Mouse (Mus musculus) heart, embryonic 12.5 days (tissue): ENCODE results near the gene Olfr539. TPM values are rescaled to one million over a fixed set of nuclear protein-coding genes. Genes with fewer than 3 reads are reported as not detected.

Experiments
- ATAC-seq: fragments of 200-750 bp; cut with Nextera tagmentation; 2 replicates; pipeline ENCODE4 v1.8.0; 2017; ENCODE audit warnings: moderate TSS enrichment, moderate library complexity; ENCODE audit not compliant: insufficient number of reproducible peaks, low FRiP score
- H3K27ac ChIP-seq: fragments of 300-500 bp; sonication (generic); 2 replicates; pipeline ENCODE4 v1.5.1; 2016; ENCODE audit warnings: mild to moderate bottlenecking, moderate library complexity; ENCODE audit not compliant: poor library complexity, severe bottlenecking
- H3K27me3 ChIP-seq: fragments of 300-500 bp; sonication (generic); replicated peaks from 2 replicates; pipeline ENCODE4 v1.6.1; 2016; ENCODE audit warnings: mild to moderate bottlenecking, moderate library complexity
- H3K36me3 ChIP-seq: fragments of 300-500 bp; sonication (generic); 2 replicates; pipeline ENCODE4 v1.6.1; 2016; ENCODE audit warnings: mild to moderate bottlenecking, moderate library complexity
- H3K4me1 ChIP-seq: fragments of 300-500 bp; sonication (generic); replicated peaks from 2 replicates; pipeline ENCODE4 v1.6.1; 2016; ENCODE audit warnings: mild to moderate bottlenecking
- H3K4me2 ChIP-seq: fragments of 300-500 bp; sonication (generic); 2 replicates; pipeline ENCODE4 v1.6.1; 2016; ENCODE audit warnings: mild to moderate bottlenecking, moderate library complexity
- H3K4me3 ChIP-seq: fragments of 300-500 bp; sonication (generic); 2 replicates; pipeline ENCODE4 v1.5.1; 2016; ENCODE audit warnings: mild to moderate bottlenecking
- H3K9ac ChIP-seq: fragments of 300-500 bp; sonication (generic); 2 replicates; pipeline ENCODE4 v1.6.1; 2016; ENCODE audit warnings: mild to moderate bottlenecking, moderate library complexity
- H3K9me3 ChIP-seq: fragments of 300-500 bp; sonication (generic); replicated peaks from 2 replicates; pipeline ENCODE4 v1.6.1; 2016; ENCODE audit warnings: mild to moderate bottlenecking, moderate library complexity
- WGBS: fragments of 180-500 bp; shearing (Covaris S2); methylation state at CpG from one replicate; pipeline ENCODE4 v1.1.7; 2016; 5-methylcytosine and 5-hydroxymethylcytosine counted together
- polyA plus RNA-seq: library from polyadenylated mRNA; unstranded; fragments of >200 nt; fragmentation: Nextera tagmentation; extraction: Ambion mirVana; gene quantifications from 2 replicates; pipeline ENCODE4 v1.2.1, GENCODE M21; 2016

Olfr539 gene
- polyA plus RNA-seq, 1 experiment from 2014 or later, result not detected

- Histone ChIP-seq H3K4me1 (no peaks in the 10 kb centered on the region), H3K36me3 (no peaks in the 10 kb centered on the region), H3K27me3 (no peaks in the 10 kb centered on the region), H3K27ac (no peak overlapping the region), H3K9me3 (no peaks in the 10 kb centered on the region), H3K4me3 (no peak overlapping the region), H3K9ac (no peak overlapping the region), H3K4me2 (no peak overlapping the region)
- WGBS, result 76% methylated on average over 7 of the region's 7 CpGs
- ATAC-seq, result no peak
Measured at GRCm38 (mm10) chr7:140717155-140718055, 57.7 kb downstream of the Olfr539 start.

GRCm38 (mm10) chr7:140721095-140721494 lies 61.4 kb downstream of the Olfr539 start:
- Histone ChIP-seq H3K9ac (no peak overlapping the region), H3K27me3 (no peaks in the 10 kb centered on the region), H3K4me1 (no peaks in the 10 kb centered on the region), H3K36me3 (no peaks in the 10 kb centered on the region), H3K4me3 (no peak overlapping the region), H3K27ac (no peak overlapping the region), H3K9me3 (peaks cover 2% of the 10 kb centered on the region; the same call in 1 of the 2 replicates), H3K4me2 (no peak overlapping the region)
- 74% methylated on average over 6 of the region's 6 CpGs for WGBS
- ATAC-seq, result no peak

DNA sequence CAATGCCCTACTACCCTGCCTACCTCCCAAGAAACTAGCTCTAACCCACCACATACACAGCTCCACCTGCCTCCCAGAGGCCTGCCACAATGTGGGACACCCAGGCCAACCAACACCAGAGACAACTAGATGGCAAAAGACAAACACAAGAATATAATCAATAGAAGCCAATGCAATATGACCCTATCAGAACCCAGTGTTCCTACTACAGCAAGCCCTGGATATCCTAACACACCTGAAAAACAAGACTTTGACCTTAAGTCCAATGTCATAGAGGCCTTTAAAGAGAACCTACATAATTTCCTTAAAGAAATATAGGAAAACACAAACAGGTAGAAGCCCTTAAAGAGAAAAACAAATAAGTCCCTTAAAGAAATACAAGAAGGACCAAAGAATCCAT lies 65.8 kb downstream of the Olfr539 start:
- Histone ChIP-seq H3K36me3 (no peaks in the 10 kb centered on the region), H3K4me1 (no peaks in the 10 kb centered on the region), H3K27ac (no peak overlapping the region), H3K9ac (no peak overlapping the region), H3K27me3 (no peaks in the 10 kb centered on the region), H3K9me3 (peaks cover 4% of the 10 kb centered on the region; the same call in 1 of the 2 replicates), H3K4me3 (no peak overlapping the region), H3K4me2 (no peak overlapping the region)
- no peak for ATAC-seq

Other genes with a start within 250 kb of the Olfr539 start
- not detected in 2 replicates for gene Olfr532, start 238.3 kb upstream of the Olfr539 start, polyA plus RNA-seq
- not detected in 2 replicates for gene Olfr533, start 196.6 kb upstream of the Olfr539 start, polyA plus RNA-seq
- not detected in 2 replicates for gene Olfr535, start 175.7 kb upstream of the Olfr539 start, polyA plus RNA-seq
- gene Olfr536, start 152.5 kb upstream of the Olfr539 start, polyA plus RNA-seq, result not detected in 2 replicates
- not detected in 2 replicates for gene Olfr538, start 92.0 kb upstream of the Olfr539 start, polyA plus RNA-seq
- 0.03 TPM in 1 of 2 replicates, not detected in the other for gene Olfr46, start 58.7 kb upstream of the Olfr539 start, polyA plus RNA-seq
- gene Olfr61, start 31.0 kb upstream of the Olfr539 start, polyA plus RNA-seq, result not detected in 2 replicates
- not detected in 2 replicates for gene Olfr53, start 13.5 kb upstream of the Olfr539 start, polyA plus RNA-seq
- gene Olfr45, start 22.0 kb downstream of the Olfr539 start, polyA plus RNA-seq, result not detected in 2 replicates
- not detected in 2 replicates for gene Olfr541, start 37.3 kb downstream of the Olfr539 start, polyA plus RNA-seq
- gene Cyp2e1, start 103.8 kb downstream of the Olfr539 start, polyA plus RNA-seq, result not detected in 2 replicates
- gene Syce1, start 127.9 kb downstream of the Olfr539 start, polyA plus RNA-seq, result 0.13 and 0.31 TPM in 2 replicates
- 0.95 and 0.96 TPM in 2 replicates for gene Zfp941, start 162.2 kb downstream of the Olfr539 start, polyA plus RNA-seq
- 0.55 TPM in 1 of 2 replicates, not detected in the other for gene Urah, start 175.1 kb downstream of the Olfr539 start, polyA plus RNA-seq
- not detected in 2 replicates for gene Scgb1c1, start 185.6 kb downstream of the Olfr539 start, polyA plus RNA-seq
- gene Odf3, start 187.9 kb downstream of the Olfr539 start, polyA plus RNA-seq, result not detected in 2 replicates
- gene Gm45785, start 196.4 kb downstream of the Olfr539 start, polyA plus RNA-seq, result not detected in 2 replicates
- 42.7 and 48.0 TPM in 2 replicates for gene Ric8a, start 197.0 kb downstream of the Olfr539 start, polyA plus RNA-seq
- gene Bet1l, start 197.6 kb downstream of the Olfr539 start, polyA plus RNA-seq, result 27.7 and 29.3 TPM in 2 replicates
- gene Psmd13, start 222.0 kb downstream of the Olfr539 start, polyA plus RNA-seq, result 187 and 188 TPM in 2 replicates
- gene Sirt3, start 222.4 kb downstream of the Olfr539 start, polyA plus RNA-seq, result 40.9 and 41.6 TPM in 2 replicates
- gene Cox8b, start 240.5 kb downstream of the Olfr539 start, polyA plus RNA-seq, result 93.0 and 102 TPM in 2 replicates